Mouse (Mus musculus) bone marrow, adult 2 months (tissue): ENCODE results near the gene Csf1.

ENCODE experiments used
- CTCF ChIP-seq: fragments of 200-500 bp; IDR thresholded peaks from 2 replicates; pipeline ENCODE4 v1.5.1; 2011; ENCODE audit warnings: low read length, control low read depth; ENCODE audit not compliant: control insufficient read depth, insufficient read depth
- POLR2A ChIP-seq: fragments of 200-500 bp; IDR thresholded peaks from 2 replicates; pipeline ENCODE4 v1.6.1; 2011; ENCODE audit warnings: low read depth, mild to moderate bottlenecking, control low read depth, low read length, borderline replicate concordance; ENCODE audit not compliant: control insufficient read depth

DNA sequence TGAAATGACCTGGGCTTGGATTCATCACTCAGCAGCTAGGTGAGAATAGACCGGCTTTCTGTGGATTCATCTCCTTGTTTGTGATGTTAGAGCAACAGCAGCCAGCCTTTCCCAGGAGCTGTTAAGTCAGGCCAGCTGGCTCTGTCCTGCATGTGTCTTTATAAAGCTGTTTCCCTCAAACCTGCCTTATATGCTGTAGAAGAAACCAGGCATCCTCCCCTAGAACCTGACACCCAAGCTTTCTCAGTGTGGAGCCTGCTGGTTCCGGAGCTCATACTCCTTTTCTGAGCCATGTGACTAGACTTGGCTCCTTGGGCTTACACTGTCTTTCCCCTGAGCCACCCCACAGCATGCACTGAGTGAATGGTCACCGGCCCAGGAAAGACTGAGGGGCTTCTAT, 8.7 kb downstream of the Csf1 start:
- TF ChIP-seq CTCF (no peak), POLR2A (no peak)
